Mouse (Mus musculus) lung, postnatal 0 days (tissue): ENCODE measurements around the gene Catsper1.

Source experiments
- CTCF ChIP-seq: IDR thresholded peaks from 2 replicates; pipeline ENCODE4 v1.5.1; 2016; ENCODE audit warnings: antibody characterized with exemption, mild to moderate bottlenecking
- EP300 ChIP-seq: IDR thresholded peaks from 2 replicates; pipeline ENCODE4 v1.6.1; 2016; ENCODE audit warnings: antibody characterized with exemption, mild to moderate bottlenecking, control low read depth

- TF ChIP-seq CTCF (no peak), EP300 (no peak)
Observed at GRCm38 (mm10) chr19:5384715-5385114, 49.2 kb downstream of the Catsper1 start.
